Mouse (Mus musculus) cerebellum, adult 2 months (tissue): ENCODE results near the gene Cilp. TPM values are rescaled to one million over a fixed set of nuclear protein-coding genes. Genes with fewer than 3 reads are reported as not detected.
"Not testable (repeated sequence)": the region's sequence is repeated elsewhere in the genome, so short reads cannot be mapped to it uniquely, and the experiment has no call there.

Experiments used
- DNase-seq, 2 experiments: peaks; one replicate each; pipeline ENCODE4 v3.0.0; 2021
- H3K27ac ChIP-seq: fragments of 200-500 bp; 2 replicates; pipeline ENCODE4 v1.5.1; 2012; ENCODE audit warnings: low read length, control low read depth, inconsistent platforms; ENCODE audit not compliant: insufficient read depth
- H3K27me3 ChIP-seq: fragments of 200-500 bp; 2 replicates; pipeline ENCODE4 v1.6.1; 2012; ENCODE audit warnings: inconsistent platforms, mild to moderate bottlenecking, low read length, moderate library complexity; ENCODE audit not compliant: control insufficient read depth, insufficient read depth
- H3K4me1 ChIP-seq: fragments of 200-500 bp; 2 replicates; pipeline ENCODE4 v1.6.1; 2011; ENCODE audit warnings: low read length; ENCODE audit not compliant: control insufficient read depth, insufficient read depth
- H3K4me3 ChIP-seq: fragments of 200-500 bp; replicated peaks from 2 replicates; pipeline ENCODE3; 2011; ENCODE audit warnings: mild to moderate bottlenecking, low read depth, low read length, control low read depth; ENCODE audit not compliant: insufficient read depth
- CTCF ChIP-seq: fragments of 200-500 bp; IDR thresholded peaks from 2 replicates; pipeline ENCODE4 v1.5.1; 2011; ENCODE audit warnings: low read depth, mild to moderate bottlenecking, control low read depth, low read length, moderate library complexity, borderline replicate concordance; ENCODE audit not compliant: insufficient read depth
- POLR2A ChIP-seq: fragments of 200-500 bp; IDR thresholded peaks from 2 replicates; pipeline ENCODE4 v1.6.1; 2011; ENCODE audit warnings: low read length, control low read depth, borderline replicate concordance; ENCODE audit not compliant: insufficient read depth
- WGBS: fragments of 180-500 bp; shearing (Covaris S2); methylation state at CpG from one replicate; pipeline ENCODE4 v1.1.7; 2018; 5-methylcytosine and 5-hydroxymethylcytosine counted together
- polyA plus RNA-seq: library from polyadenylated mRNA; depleted of rRNA; stranded (reverse); fragments of >200 nt; gene quantifications from 2 replicates; pipeline ENCODE4 v1.2.3, GENCODE M21; 2012

The Cilp gene
- polyA plus RNA-seq, 1 experiment: 0.10 TPM

- Histone ChIP-seq H3K27ac (no peak overlapping the region), H3K4me3 (no peak overlapping the region), H3K4me1 (peaks cover 8% of the 10 kb centered on the region), H3K27me3 (no peaks in the 10 kb centered on the region)
- TF ChIP-seq POLR2A (no peak), CTCF (no peak)
- 81% methylated on average over 4 of the region's 4 CpGs for WGBS
- no peak for DNase-seq
Observed at GRCm38 (mm10) chr9:65273873-65274272, 8.9 kb downstream of the Cilp start.

GRCm38 (mm10) chr9:65274851-65275250, 9.9 kb downstream of the Cilp start:
- WGBS: 78% methylated on average over 3 of the region's 3 CpGs
- H3K27ac ChIP-seq, H3K4me3 ChIP-seq, DNase-seq, H3K4me1 ChIP-seq, H3K27me3 ChIP-seq: not testable (repeated sequence)

- WGBS: 81% methylated on average over 4 of the region's 4 CpGs
Observed at GRCm38 (mm10) chr9:65275810-65276530, 11.0 kb downstream of the Cilp start.

GRCm38 (mm10) chr9:65281536-65282151, 16.7 kb downstream of the Cilp start:
- Histone ChIP-seq H3K27me3 (no peaks in the 10 kb centered on the region), H3K4me1 (peaks cover 13% of the 10 kb centered on the region; the same call in 1 of the 2 replicates), H3K4me3 (no peak overlapping the region), H3K27ac (peak overlapping the region; percentile 63)
- 45% methylated on average over 5 of the region's 5 CpGs for WGBS
- TF ChIP-seq CTCF (peak; percentile 23; the same call in 1 of the 2 replicates), POLR2A (no peak)
- DNase-seq: peak; percentile 46 to 67

More at GRCm38 (mm10) chr9:65275810-65276530, 11.0 kb downstream of the Cilp start:
- H3K27ac ChIP-seq: no peak overlapping the region
- TF ChIP-seq POLR2A (no peak), CTCF (no peak)
- H3K4me1 ChIP-seq: peaks cover 9% of the 10 kb centered on the region
- DNase-seq: no peak
- H3K27me3 ChIP-seq: no peaks in the 10 kb centered on the region
- H3K4me3 ChIP-seq: no peak overlapping the region

GRCm38 (mm10) chr9:65283301-65283700, 18.3 kb downstream of the Cilp start:
- peak; percentile 52; the same call in 1 of the 2 replicates for TF ChIP-seq CTCF
- TF ChIP-seq POLR2A: no peak
- Histone ChIP-seq H3K27me3 (no peaks in the 10 kb centered on the region), H3K4me3 (no peak overlapping the region), H3K27ac (no peak overlapping the region), H3K4me1 (peaks cover 13% of the 10 kb centered on the region; the same call in 1 of the 2 replicates)
- peak in 1 of 2 experiments; percentile 41 for DNase-seq
- 12% methylated on average over 3 of the region's 3 CpGs for WGBS

- not testable (repeated sequence) for H3K27ac ChIP-seq, H3K4me3 ChIP-seq, H3K4me1 ChIP-seq, DNase-seq, H3K27me3 ChIP-seq
- WGBS: 70% methylated on average over 5 of the region's 5 CpGs
Observed at GRCm38 (mm10) chr9:65288252-65288651, 23.3 kb downstream of the Cilp start.

- Histone ChIP-seq H3K27me3 (no peaks in the 10 kb centered on the region), H3K4me1 (no peaks in the 10 kb centered on the region), H3K27ac (no peak overlapping the region), H3K4me3 (no peak overlapping the region)
- TF ChIP-seq CTCF (no peak), POLR2A (no peak)
- WGBS: 90% methylated on average over 4 of the region's 4 CpGs
- no peak for DNase-seq
Observed at GRCm38 (mm10) chr9:65289988-65290387, 25.0 kb downstream of the Cilp start.

GRCm38 (mm10) chr9:65292421-65292820, 27.4 kb downstream of the Cilp start:
- Histone ChIP-seq H3K27me3 (no peaks in the 10 kb centered on the region), H3K4me3 (no peak overlapping the region), H3K4me1 (no peaks in the 10 kb centered on the region), H3K27ac (no peak overlapping the region)
- no peak for DNase-seq
- no peak for TF ChIP-seq POLR2A
- TF ChIP-seq CTCF: no peak
- 88% methylated on average over 3 of the region's 3 CpGs for WGBS
